Mouse (Mus musculus) kidney, postnatal 0 days (tissue): ENCODE measurements around the gene Tle3. TPM values are rescaled to one million over a fixed set of nuclear protein-coding genes. Genes with fewer than 3 reads are reported as not detected.

ENCODE experiments used
- ATAC-seq: fragments of 200-750 bp; cut with Nextera tagmentation; replicated peaks from 2 replicates; pipeline ENCODE4 v1.8.0; 2017; ENCODE audit warnings: low read depth, moderate number of reproducible peaks, moderate TSS enrichment, moderate library complexity; ENCODE audit not compliant: low FRiP score
- DNase-seq: peaks from one replicate; pipeline ENCODE4 v3.0.0-alpha.2; 2016; ENCODE audit warnings: low spot score
- H3K27ac ChIP-seq: fragments of 300-500 bp; sonication (generic); 2 replicates; pipeline ENCODE4 v1.5.1; 2014; ENCODE audit warnings: mild to moderate bottlenecking
- H3K27me3 ChIP-seq: fragments of 300-500 bp; sonication (generic); 2 replicates; pipeline ENCODE4 v1.6.1; 2014; ENCODE audit warnings: low read length, mixed read lengths; ENCODE audit not compliant: insufficient read depth
- H3K36me3 ChIP-seq: fragments of 300-500 bp; sonication (generic); 2 replicates; pipeline ENCODE4 v1.6.1; 2014; ENCODE audit warnings: low read length, mixed read lengths; ENCODE audit not compliant: insufficient read depth
- H3K4me1 ChIP-seq: fragments of 300-500 bp; sonication (generic); replicated peaks from 2 replicates; pipeline ENCODE4 v1.6.1; 2014; ENCODE audit warnings: antibody characterized with exemption, low read length, mixed read lengths; ENCODE audit not compliant: insufficient read depth
- H3K4me2 ChIP-seq: fragments of 300-500 bp; sonication (generic); 2 replicates; pipeline ENCODE4 v1.6.1; 2014; ENCODE audit warnings: mild to moderate bottlenecking, low read length, moderate library complexity, mixed read lengths
- H3K4me3 ChIP-seq: fragments of 300-500 bp; sonication (generic); replicated peaks from 2 replicates; pipeline ENCODE4 v1.5.1; 2014; ENCODE audit warnings: low read depth, low read length
- H3K9ac ChIP-seq: fragments of 300-500 bp; sonication (generic); 2 replicates; pipeline ENCODE4 v1.6.1; 2014; ENCODE audit warnings: low read depth, low read length
- H3K9me3 ChIP-seq: fragments of 300-500 bp; sonication (generic); replicated peaks from 2 replicates; pipeline ENCODE4 v1.6.1; 2016; ENCODE audit warnings: low read length, inconsistent platforms, mixed read lengths
- CTCF ChIP-seq: IDR thresholded peaks from 2 replicates; pipeline ENCODE4 v1.5.1; 2016; ENCODE audit warnings: antibody characterized with exemption, low read depth, mild to moderate bottlenecking, moderate library complexity
- WGBS: fragments of 180-500 bp; shearing (Covaris S2); extraction: QIAGEN DNeasy Blood & Tissue Kit; methylation state at CpG from one replicate; pipeline ENCODE4 v1.1.7; 2014; 5-methylcytosine and 5-hydroxymethylcytosine counted together
- polyA plus RNA-seq: library from polyadenylated mRNA; unstranded; fragments of >200 nt; fragmentation: Nextera tagmentation; extraction: Ambion mirVana; gene quantifications from 2 replicates; pipeline ENCODE4 v1.2.1, GENCODE M21; 2015

Tle3 gene
- polyA plus RNA-seq, 1 experiment from 2014 or later, result 22.0 TPM

- TF ChIP-seq CTCF, result no peak
- Histone ChIP-seq H3K27me3 (no peaks in the 10 kb centered on the region), H3K4me2 (no peak overlapping the region), H3K4me3 (no peak overlapping the region), H3K36me3 (peaks cover 62% of the 10 kb centered on the region), H3K27ac (no peak overlapping the region), H3K4me1 (peaks cover 20% of the 10 kb centered on the region), H3K9ac (no peak overlapping the region), H3K9me3 (no peaks in the 10 kb centered on the region)
- DNase-seq (no peak), ATAC-seq (no peak)
- 78% methylated on average over 3 of the region's 3 CpGs for WGBS
Measured at GRCm38 (mm10) chr9:61395071-61395470, 22.9 kb downstream of the Tle3 start.

GRCm38 (mm10) chr9:61396474-61396873 is 24.3 kb downstream of the Tle3 start:
- Histone ChIP-seq H3K4me1 (peaks cover 20% of the 10 kb centered on the region), H3K9me3 (no peaks in the 10 kb centered on the region), H3K27ac (no peak overlapping the region), H3K9ac (no peak overlapping the region), H3K36me3 (peaks cover 63% of the 10 kb centered on the region), H3K27me3 (no peaks in the 10 kb centered on the region), H3K4me3 (no peak overlapping the region), H3K4me2 (no peak overlapping the region)
- TF ChIP-seq CTCF, result peak; percentile 45; the same call in 1 of the 2 replicates
- no peak for DNase-seq
- WGBS, result 38% methylated on average over 13 of the region's 13 CpGs
- no peak for ATAC-seq

DNA sequence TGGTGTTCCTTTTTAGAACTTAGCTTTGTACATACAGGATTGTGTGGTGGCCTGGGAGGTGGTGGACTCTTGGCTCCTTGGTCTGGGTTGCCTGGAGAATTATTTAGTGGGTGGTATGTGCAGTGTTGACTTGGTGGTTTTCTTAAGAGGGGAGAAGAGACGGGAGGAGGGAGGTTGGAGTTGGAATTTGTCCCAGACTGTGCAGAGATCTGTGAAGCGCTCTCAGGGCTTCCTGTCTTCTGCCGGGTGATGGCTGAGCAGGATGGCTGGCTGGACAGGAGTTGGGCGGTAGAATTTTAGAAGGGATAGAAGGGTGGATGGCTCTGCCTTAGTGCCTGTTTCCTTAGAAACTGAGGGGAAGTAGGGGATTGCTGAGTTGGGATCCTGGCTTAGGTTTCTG is 25.0 kb downstream of the Tle3 start:
- ATAC-seq (no peak), DNase-seq (no peak)
- Histone ChIP-seq H3K4me3 (no peak overlapping the region), H3K9me3 (no peaks in the 10 kb centered on the region), H3K4me1 (peaks cover 20% of the 10 kb centered on the region), H3K27ac (no peak overlapping the region), H3K4me2 (no peak overlapping the region), H3K36me3 (peaks cover 63% of the 10 kb centered on the region), H3K9ac (no peak overlapping the region), H3K27me3 (no peaks in the 10 kb centered on the region)
- TF ChIP-seq CTCF, result no peak
- 34% methylated on average over 4 of the region's 4 CpGs for WGBS

GRCm38 (mm10) chr9:61398160-61398559 is 26.0 kb downstream of the Tle3 start:
- Histone ChIP-seq H3K27me3 (no peaks in the 10 kb centered on the region), H3K36me3 (peaks cover 64% of the 10 kb centered on the region), H3K9ac (no peak overlapping the region), H3K27ac (no peak overlapping the region), H3K4me2 (no peak overlapping the region), H3K4me1 (peaks cover 16% of the 10 kb centered on the region), H3K4me3 (no peak overlapping the region), H3K9me3 (no peaks in the 10 kb centered on the region)
- TF ChIP-seq CTCF, result no peak
- WGBS, result 85% methylated on average over 9 of the region's 9 CpGs
- DNase-seq (no peak), ATAC-seq (no peak)

DNA sequence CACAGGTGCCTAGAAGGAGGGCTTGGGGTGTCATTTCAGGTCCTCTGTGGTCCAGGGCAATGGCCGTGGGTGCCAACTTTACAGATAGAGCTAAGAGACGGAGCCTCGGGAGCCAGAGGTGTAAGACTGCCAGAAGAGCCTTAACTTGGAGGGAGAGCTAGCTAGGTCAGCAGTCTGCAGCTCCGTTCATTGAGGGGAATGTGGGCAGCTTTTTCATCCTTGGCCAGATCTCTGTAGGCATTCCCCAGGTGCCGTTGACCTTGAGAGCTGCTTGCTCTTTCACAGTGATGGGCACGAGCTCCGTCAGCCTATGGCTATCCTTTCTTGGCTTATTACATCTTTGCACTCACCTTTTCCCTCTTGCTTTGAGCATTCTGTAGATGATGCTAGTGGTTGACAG is 28.0 kb downstream of the Tle3 start:
- Histone ChIP-seq H3K4me2 (no peak overlapping the region), H3K27me3 (no peaks in the 10 kb centered on the region), H3K4me3 (no peak overlapping the region), H3K9ac (no peak overlapping the region), H3K36me3 (peaks cover 48% of the 10 kb centered on the region), H3K9me3 (no peaks in the 10 kb centered on the region), H3K27ac (no peak overlapping the region), H3K4me1 (peaks cover 29% of the 10 kb centered on the region)
- 97% methylated on average over 7 of the region's 7 CpGs for WGBS
- no peak for TF ChIP-seq CTCF
- DNase-seq (no peak), ATAC-seq (no peak)

DNA sequence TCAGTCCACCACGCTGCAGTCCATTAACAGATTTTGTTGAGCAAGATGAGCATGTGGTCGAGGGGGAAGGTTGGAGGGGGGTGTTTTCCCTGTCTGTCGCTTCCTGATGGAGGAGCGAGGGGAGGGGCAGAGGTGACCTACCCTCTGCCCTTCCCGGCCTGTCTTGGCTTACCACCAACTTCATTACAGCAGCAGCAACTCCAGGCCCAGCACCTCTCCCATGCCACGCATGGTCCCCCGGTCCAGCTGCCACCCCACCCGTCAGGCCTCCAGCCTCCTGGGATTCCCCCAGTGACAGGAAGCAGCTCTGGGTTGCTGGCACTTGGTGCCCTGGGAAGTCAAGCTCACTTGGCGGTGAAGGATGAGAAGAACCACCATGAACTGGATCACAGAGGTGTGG is 29.5 kb downstream of the Tle3 start:
- WGBS, result 59% methylated on average over 9 of the region's 9 CpGs
- ATAC-seq, result no peak
- Histone ChIP-seq H3K27ac (no peak overlapping the region), H3K36me3 (peaks cover 37% of the 10 kb centered on the region), H3K27me3 (no peaks in the 10 kb centered on the region), H3K4me1 (peaks cover 27% of the 10 kb centered on the region), H3K9me3 (no peaks in the 10 kb centered on the region), H3K9ac (no peak overlapping the region), H3K4me3 (no peak overlapping the region), H3K4me2 (no peak overlapping the region)
- no peak for TF ChIP-seq CTCF
- no peak for DNase-seq

GRCm38 (mm10) chr9:61402268-61402667 is 30.1 kb downstream of the Tle3 start:
- WGBS, result 85% methylated on average over 4 of the region's 4 CpGs
- H3K27ac ChIP-seq, result no peak overlapping the region
- TF ChIP-seq CTCF, result no peak
- no peak overlapping the region for H3K4me2 ChIP-seq
- no peak overlapping the region for H3K9ac ChIP-seq
- peaks cover 42% of the 10 kb centered on the region for H3K36me3 ChIP-seq
- no peak for ATAC-seq
- H3K4me1 ChIP-seq, result peaks cover 24% of the 10 kb centered on the region
- DNase-seq, result no peak
- H3K4me3 ChIP-seq, result no peak overlapping the region
- H3K9me3 ChIP-seq, result no peaks in the 10 kb centered on the region
- H3K27me3 ChIP-seq, result no peaks in the 10 kb centered on the region
